Mouse (Mus musculus): ENCODE measurements around the gene Enpp1. TPM values are rescaled to one million over a fixed set of nuclear protein-coding genes. Genes with fewer than 3 reads are reported as not detected.

Enpp1 gene
- 1.4 TPM for polyA plus RNA-seq (2015; fragmentation: Illumina TruSeq; extraction: RNeasy Lipid Tissue Mini Kit (QIAGEN cat#74804); ENCODE audit: insufficient read depth, low read depth, low replicate concordance)

GRCm38 (mm10) chr10:24711480-24712366, at the start of gene Enpp1:
TSS of gene Enpp1 (minus strand) at chr10:24712159.

GRCm38 (mm10) chr10:24595250-24596002, 116.5 kb downstream of the Enpp1 start, which contains the start of gene Ccn2:
TSS of gene Ccn2 (plus strand) at chr10:24595442.

Other genes with a start within 250 kb of the Enpp1 start
- 20.7 TPM for gene Ccn2, start 116.7 kb downstream of the Enpp1 start, polyA plus RNA-seq (2015; fragmentation: Illumina TruSeq; extraction: RNeasy Lipid Tissue Mini Kit (QIAGEN cat#74804); ENCODE audit: insufficient read depth, low read depth, low replicate concordance)
- 1.7 TPM for gene Enpp3, start 130.7 kb upstream of the Enpp1 start, polyA plus RNA-seq (2015; fragmentation: Illumina TruSeq; extraction: RNeasy Lipid Tissue Mini Kit (QIAGEN cat#74804); ENCODE audit: insufficient read depth, low read depth, low replicate concordance)
- gene Med23, start 157.8 kb upstream of the Enpp1 start, polyA plus RNA-seq (2015; fragmentation: Illumina TruSeq; extraction: RNeasy Lipid Tissue Mini Kit (QIAGEN cat#74804); ENCODE audit: insufficient read depth, low read depth, low replicate concordance) = 3.4 TPM
- 3.8 TPM for gene Arg1, start 215.3 kb upstream of the Enpp1 start, polyA plus RNA-seq (2015; fragmentation: Illumina TruSeq; extraction: RNeasy Lipid Tissue Mini Kit (QIAGEN cat#74804); ENCODE audit: insufficient read depth, low read depth, low replicate concordance)

Measured in pancreas, adult 10 weeks (tissue).